Mouse (Mus musculus): ENCODE data around the gene Gm21972. TPM values are rescaled to one million over a fixed set of nuclear protein-coding genes. Genes with fewer than 3 reads are reported as not detected.
A peak's percentile ranks its signal among the peaks of the same experiment; 100 is the strongest.

Gene Gm21972
- polyA plus RNA-seq, 1 experiment from 2014 or later: not detected

DNA sequence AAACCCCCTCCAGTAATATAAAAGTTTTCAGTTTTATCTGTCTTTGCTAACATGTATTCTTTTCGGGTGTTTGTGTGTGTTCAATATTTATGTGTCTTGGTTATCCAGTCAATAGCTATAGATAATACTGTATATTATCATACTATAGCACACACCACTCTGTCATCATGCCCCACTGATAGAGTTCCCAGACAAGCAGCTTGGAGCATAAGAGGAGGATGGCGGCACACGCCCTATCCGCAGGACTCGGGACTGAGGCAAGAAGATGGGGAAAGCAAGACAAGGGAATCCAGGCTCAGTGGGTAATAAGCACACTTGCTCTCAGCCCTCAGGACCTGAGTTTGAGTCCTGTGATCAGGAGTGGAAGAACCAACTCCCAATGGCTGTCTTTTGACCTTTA lies 27.0 kb downstream of the Gm21972 start:
- 19% methylated on average over 5 of the region's 5 CpGs for WGBS (ENCODE audit: insufficient replicate concordance)
- peak overlapping the region; percentile 89 for H3K27ac ChIP-seq (replicated peaks)
- peak; percentile 95 for ATAC-seq (ENCODE audit: insufficient read depth)

DNA sequence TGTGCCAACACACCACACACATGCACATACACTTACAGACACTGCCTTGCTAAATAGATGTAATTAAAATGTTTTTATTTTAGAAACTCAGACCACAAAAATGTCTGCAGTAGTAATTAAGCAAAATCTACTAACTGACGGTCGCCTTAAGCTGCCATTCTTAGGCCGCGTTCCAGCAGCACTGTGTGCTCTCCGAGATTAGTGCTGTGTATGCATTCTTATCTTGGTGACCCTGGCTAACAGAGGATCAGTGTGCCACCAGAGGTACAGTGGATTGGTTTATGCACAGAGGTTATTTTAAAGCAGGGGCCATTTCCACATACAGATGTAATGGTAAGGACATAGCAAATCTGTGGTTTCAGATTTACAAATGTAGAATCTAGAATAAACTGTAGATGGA lies 27.6 kb downstream of the Gm21972 start:
- Histone ChIP-seq H3K27ac (replicated peaks) (peak overlapping the region; percentile 89), H3K36me3 (replicated peaks) (peaks cover 38% of the 10 kb centered on the region), H3K4me2 (peak overlapping the region; percentile 59), H3K9ac (peak overlapping the region; percentile 6; the same call in 1 of the 2 replicates), H3K27me3 (no peaks in the 10 kb centered on the region), H3K4me3 (replicated peaks) (peak overlapping the region; percentile 25; the same call in 1 of the 2 replicates), H3K4me1 (replicated peaks) (peaks cover 54% of the 10 kb centered on the region), H3K9me3 (replicated peaks) (no peaks in the 10 kb centered on the region)
- 14% methylated on average over 5 of the region's 5 CpGs for WGBS (ENCODE audit: insufficient replicate concordance)
- peak; percentile 89 for ATAC-seq (ENCODE audit: insufficient read depth)

More for the DNA sequence above, 27.0 kb downstream of the Gm21972 start:
- Histone ChIP-seq H3K4me3 (replicated peaks) (peak overlapping the region; percentile 25; the same call in 1 of the 2 replicates), H3K9ac (peak overlapping the region; percentile 23; the same call in 1 of the 2 replicates), H3K4me1 (replicated peaks) (peaks cover 60% of the 10 kb centered on the region), H3K4me2 (peak overlapping the region; percentile 59), H3K9me3 (replicated peaks) (no peaks in the 10 kb centered on the region), H3K27me3 (no peaks in the 10 kb centered on the region), H3K36me3 (replicated peaks) (peaks cover 34% of the 10 kb centered on the region)

DNA sequence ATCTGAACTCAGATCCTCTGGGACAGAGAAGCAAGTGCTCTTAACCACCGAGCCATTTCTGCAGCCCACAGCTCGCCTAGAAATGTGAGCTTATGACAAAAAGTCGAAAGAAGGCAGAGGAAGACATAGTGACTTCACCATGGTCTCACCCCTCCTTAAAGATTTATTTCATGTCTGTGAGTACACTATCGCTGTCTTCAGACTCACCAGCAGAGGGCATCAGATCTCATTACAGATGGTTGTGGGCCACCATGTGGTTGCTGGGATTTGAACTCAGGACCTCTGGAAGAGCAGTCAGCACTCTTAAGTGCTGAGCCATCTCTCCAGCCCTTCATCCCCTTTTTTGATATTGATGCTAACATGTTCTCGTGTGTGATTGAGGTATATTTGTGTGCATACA lies 41.2 kb downstream of the Gm21972 start:
- peaks cover 6% of the 10 kb centered on the region; the same call in 1 of the 2 replicates for H3K4me1 ChIP-seq (replicated peaks)
- no peaks in the 10 kb centered on the region for H3K9me3 ChIP-seq (replicated peaks)
- no peak for ATAC-seq (ENCODE audit: insufficient read depth)
- H3K4me2 ChIP-seq: no peak overlapping the region
- no peak overlapping the region for H3K4me3 ChIP-seq (replicated peaks)
- no peak overlapping the region for H3K9ac ChIP-seq
- no peak overlapping the region for H3K27ac ChIP-seq (replicated peaks)
- H3K27me3 ChIP-seq: no peaks in the 10 kb centered on the region
- WGBS (ENCODE audit: insufficient replicate concordance): 76% methylated on average over 5 of the region's 5 CpGs
- peaks cover 31% of the 10 kb centered on the region for H3K36me3 ChIP-seq (replicated peaks)

DNA sequence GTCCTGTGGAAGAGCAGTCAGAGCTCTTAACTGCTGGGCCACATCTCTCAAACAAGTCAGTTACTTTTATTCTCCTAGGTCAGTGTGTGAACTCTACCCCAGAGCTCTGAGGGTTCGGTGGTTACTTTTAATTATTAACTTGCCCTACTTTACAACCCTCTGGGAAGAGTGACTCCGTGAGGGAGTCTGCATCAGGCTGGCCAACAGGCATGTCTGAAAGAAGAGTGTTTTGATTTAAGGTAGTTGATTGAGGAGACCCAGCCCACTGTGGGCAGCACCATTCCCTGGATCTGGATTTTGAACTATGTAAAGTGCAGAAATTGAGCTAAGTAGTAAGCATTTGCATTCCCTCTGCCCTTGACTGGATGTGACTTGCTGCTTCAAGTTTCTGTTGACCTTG lies 42.6 kb downstream of the Gm21972 start:
- H3K9ac ChIP-seq: no peak overlapping the region
- peak; percentile 67 for ATAC-seq (ENCODE audit: insufficient read depth)

DNA sequence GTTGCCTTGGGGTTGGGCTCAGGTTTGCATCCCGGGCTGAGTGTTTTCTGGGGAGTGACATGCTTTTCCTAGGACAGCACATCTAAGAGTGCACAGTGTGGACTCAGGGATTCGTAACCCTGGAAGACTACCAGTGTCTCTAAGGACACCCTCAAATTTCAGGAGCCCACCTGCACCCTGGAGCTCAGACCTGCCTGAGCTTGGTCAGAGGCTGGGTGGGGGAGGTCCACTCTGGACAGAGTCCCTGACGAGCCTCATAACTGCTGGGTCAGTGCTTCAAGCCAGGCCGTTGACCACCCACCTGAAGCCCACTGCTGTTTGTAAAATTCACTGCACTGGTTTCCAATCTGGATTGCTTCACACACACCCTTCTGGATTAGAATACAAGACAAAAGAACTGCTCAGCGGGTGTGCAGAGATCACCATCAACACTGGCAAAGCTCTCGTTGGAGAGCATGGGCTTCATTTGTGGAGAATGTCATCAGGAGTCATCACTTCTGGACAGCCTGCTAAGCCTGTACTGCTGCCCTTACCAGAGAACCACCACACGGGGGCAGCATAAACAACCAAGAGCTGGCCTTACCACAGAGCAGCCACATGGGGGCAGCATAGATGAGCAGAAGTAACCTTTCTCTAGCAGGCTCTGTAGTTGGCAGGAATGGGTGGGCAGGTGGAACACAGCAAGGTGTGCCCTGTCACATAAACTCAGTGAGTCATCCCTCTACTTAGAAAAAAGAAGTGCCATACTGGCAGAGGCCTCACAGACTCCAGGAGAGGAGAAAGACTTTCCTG lies 45.2 kb downstream of the Gm21972 start:
- no peak overlapping the region for H3K9ac ChIP-seq
- 36% methylated on average over 7 of the region's 7 CpGs for WGBS (ENCODE audit: insufficient replicate concordance)
- peaks cover 29% of the 10 kb centered on the region for H3K4me1 ChIP-seq (replicated peaks)
- H3K27me3 ChIP-seq: no peaks in the 10 kb centered on the region
- no peak overlapping the region for H3K4me3 ChIP-seq (replicated peaks)
- no peak overlapping the region for H3K4me2 ChIP-seq
- H3K36me3 ChIP-seq (replicated peaks): peaks cover 14% of the 10 kb centered on the region; the same call in 1 of the 2 replicates
- H3K27ac ChIP-seq (replicated peaks): no peak overlapping the region
- ATAC-seq (ENCODE audit: insufficient read depth): peak; percentile 55
- no peaks in the 10 kb centered on the region for H3K9me3 ChIP-seq (replicated peaks)

More for the DNA sequence above, 42.6 kb downstream of the Gm21972 start:
- WGBS (ENCODE audit: insufficient replicate concordance): 67% methylated on average over 2 of the region's 2 CpGs
- Histone ChIP-seq H3K27me3 (no peaks in the 10 kb centered on the region), H3K4me3 (replicated peaks) (no peak overlapping the region), H3K4me2 (no peak overlapping the region), H3K27ac (replicated peaks) (peak overlapping the region; percentile 54), H3K9me3 (replicated peaks) (no peaks in the 10 kb centered on the region), H3K36me3 (replicated peaks) (peaks cover 27% of the 10 kb centered on the region), H3K4me1 (replicated peaks) (peaks cover 6% of the 10 kb centered on the region)

DNA sequence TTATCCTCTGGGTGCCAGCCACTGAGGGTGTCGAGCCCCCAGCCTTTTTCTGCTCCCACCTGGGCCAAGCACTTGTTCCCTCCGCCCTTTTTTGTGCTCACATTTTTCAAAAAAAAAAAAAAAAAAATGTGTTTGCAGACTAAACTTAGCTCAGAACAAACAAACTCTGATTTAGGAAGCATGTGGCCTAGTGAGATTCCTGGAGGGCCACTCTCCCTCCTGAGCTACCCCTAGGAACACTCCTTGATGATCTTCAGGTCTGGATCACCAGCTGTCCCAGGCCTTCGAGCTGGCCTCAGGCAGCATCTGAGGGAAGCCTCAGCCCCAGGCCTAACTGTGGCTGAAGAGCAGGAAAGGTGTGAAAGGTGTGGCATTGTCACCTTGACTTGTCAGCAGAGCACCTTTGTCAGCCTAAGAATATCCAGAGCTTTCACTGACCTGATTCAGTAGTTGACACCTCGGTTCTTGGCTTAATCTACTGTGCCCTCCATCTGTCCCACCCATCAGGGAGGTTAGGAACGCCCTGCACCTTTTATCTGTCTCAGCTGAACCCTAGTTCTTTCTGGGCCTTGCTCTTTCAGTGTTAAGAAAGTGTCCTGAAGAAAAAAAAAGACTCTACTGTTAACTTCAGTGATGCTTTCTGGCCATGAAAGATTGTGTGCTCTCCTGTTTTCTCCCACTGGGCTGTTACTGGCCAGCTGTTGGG lies 48.7 kb downstream of the Gm21972 start:
- Histone ChIP-seq H3K4me2 (peak overlapping the region; percentile 40), H3K4me1 (replicated peaks) (peaks cover 24% of the 10 kb centered on the region), H3K9me3 (replicated peaks) (no peaks in the 10 kb centered on the region), H3K4me3 (replicated peaks) (no peak overlapping the region), H3K36me3 (replicated peaks) (0 out of 2 replicates have a peak, but pooled peaks cover 5% of the 10 kb centered on the region), H3K27ac (replicated peaks) (peak overlapping the region; percentile 58; the same call in 1 of the 2 replicates), H3K9ac (no peak overlapping the region), H3K27me3 (no peaks in the 10 kb centered on the region)
- WGBS (ENCODE audit: insufficient replicate concordance): 41% methylated on average over 5 of the region's 5 CpGs
- ATAC-seq (ENCODE audit: insufficient read depth): peak; percentile 76

DNA sequence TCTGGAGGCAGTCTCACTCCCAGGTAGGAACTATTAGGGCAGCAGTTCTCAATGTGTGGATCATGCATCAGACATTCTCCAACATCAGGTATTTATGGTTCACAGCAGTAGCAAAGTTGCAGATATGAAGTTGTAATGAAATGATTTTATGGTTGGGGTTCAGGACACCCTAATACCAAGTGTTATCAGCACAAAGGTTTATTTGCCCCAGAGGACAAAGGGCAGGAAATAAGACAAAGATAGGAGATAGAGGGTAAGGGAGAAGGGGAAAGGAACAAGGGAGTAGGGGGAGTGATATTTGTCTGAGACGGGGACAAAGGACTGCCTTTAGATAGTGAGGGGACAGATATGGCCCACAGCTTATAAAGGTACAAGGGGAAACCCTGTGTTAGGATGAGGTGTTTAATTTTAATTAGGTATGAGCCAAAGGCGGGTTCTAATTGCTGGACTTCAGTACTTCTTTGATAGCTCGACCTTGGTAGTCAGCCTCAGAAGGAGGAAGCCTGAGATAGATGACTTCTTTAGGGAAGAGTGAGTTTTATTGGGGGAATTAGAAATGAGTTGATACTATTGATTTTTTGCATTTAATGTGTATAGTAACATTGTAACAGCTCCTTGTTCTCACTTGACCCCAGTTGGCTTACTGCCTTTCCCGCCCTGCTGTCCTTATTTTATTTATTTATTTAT lies 50.3 kb downstream of the Gm21972 start:
- 65% methylated on average over 4 of the region's 4 CpGs for WGBS (ENCODE audit: insufficient replicate concordance)

DNA sequence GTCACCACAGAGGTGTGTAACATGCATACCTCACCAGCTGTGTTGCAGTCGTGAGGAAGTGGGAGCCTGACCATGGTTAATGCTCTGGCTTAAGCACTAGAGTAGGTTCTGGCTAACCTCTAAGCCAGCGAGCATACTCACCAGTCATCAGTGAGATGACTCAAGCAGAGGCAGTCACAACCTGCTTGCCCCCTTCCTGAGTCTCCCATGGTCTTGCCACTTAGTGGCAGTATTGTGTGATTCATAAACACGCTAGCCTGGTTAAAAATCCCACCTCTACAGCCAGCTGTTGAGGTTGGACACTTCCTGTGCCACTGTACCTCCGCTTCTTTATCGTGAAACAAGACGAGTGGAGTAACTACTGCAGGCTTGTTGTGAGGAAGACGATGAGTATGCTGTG lies 53.3 kb downstream of the Gm21972 start:
- Histone ChIP-seq H3K9ac (no peak overlapping the region), H3K27ac (replicated peaks) (0 out of 2 replicates have a peak overlapping the region, but pooled peaks have one; percentile 29), H3K27me3 (no peaks in the 10 kb centered on the region), H3K4me1 (replicated peaks) (peaks cover 16% of the 10 kb centered on the region), H3K4me2 (no peak overlapping the region), H3K9me3 (replicated peaks) (no peaks in the 10 kb centered on the region), H3K36me3 (replicated peaks) (no peaks in the 10 kb centered on the region; the same call in 1 of the 2 replicates), H3K4me3 (replicated peaks) (no peak overlapping the region)
- ATAC-seq (ENCODE audit: insufficient read depth): no peak
- WGBS (ENCODE audit: insufficient replicate concordance): 40% methylated on average over 7 of the region's 7 CpGs

More for the DNA sequence above, 50.3 kb downstream of the Gm21972 start:
- no peak overlapping the region for H3K4me3 ChIP-seq (replicated peaks)
- H3K27ac ChIP-seq (replicated peaks): no peak overlapping the region
- no peaks in the 10 kb centered on the region for H3K27me3 ChIP-seq
- no peaks in the 10 kb centered on the region for H3K9me3 ChIP-seq (replicated peaks)
- no peak for ATAC-seq (ENCODE audit: insufficient read depth)
- no peaks in the 10 kb centered on the region; the same call in 1 of the 2 replicates for H3K36me3 ChIP-seq (replicated peaks)
- H3K9ac ChIP-seq: no peak overlapping the region
- no peak overlapping the region for H3K4me2 ChIP-seq
- H3K4me1 ChIP-seq (replicated peaks): peaks cover 23% of the 10 kb centered on the region

DNA sequence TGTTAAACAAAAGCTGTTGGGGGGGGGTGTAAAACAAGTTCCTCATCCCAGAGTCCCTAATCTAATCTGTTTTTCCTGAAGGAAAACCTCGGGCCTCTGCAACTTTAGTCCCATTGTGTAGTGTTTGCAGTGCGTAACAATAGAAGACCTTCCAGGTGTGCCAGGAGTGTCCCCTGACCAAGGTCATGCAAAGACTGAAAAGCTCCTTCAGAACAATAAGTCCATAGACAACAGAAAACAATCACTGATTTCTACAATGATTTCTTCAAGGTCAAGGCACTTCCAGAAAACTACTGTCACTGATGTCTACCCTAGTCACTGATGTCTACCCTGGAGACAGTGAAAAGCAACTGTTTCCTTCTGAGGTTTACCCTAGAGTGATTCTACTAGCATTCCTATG lies 54.4 kb downstream of the Gm21972 start:
- Histone ChIP-seq H3K27me3 (no peaks in the 10 kb centered on the region), H3K9me3 (replicated peaks) (no peaks in the 10 kb centered on the region), H3K4me3 (replicated peaks) (no peak overlapping the region), H3K4me2 (no peak overlapping the region), H3K36me3 (replicated peaks) (no peaks in the 10 kb centered on the region; the same call in 1 of the 2 replicates), H3K4me1 (replicated peaks) (peaks cover 5% of the 10 kb centered on the region), H3K9ac (no peak overlapping the region), H3K27ac (replicated peaks) (no peak overlapping the region)
- 50% methylated on average over 2 of the region's 2 CpGs for WGBS (ENCODE audit: insufficient replicate concordance)
- no peak for ATAC-seq (ENCODE audit: insufficient read depth)

DNA sequence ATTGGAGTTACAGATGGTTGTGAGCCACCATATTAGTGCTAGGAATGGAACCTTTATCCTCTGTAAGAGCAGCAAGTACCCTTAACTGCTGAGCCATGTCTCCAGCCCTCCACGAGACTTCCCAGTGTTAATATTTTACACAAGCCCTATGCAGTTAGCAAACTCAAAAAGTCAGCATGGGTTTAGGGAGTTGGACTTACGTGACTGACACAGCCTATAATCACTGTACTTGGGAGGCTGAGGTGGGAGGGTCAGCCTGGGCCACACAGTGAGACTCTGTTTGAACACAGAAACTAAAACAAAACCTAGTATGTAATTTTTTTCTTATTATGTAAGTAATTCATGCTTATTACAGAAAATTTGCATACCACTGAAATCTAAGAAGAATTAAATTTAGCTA lies 54.8 kb downstream of the Gm21972 start:
- WGBS (ENCODE audit: insufficient replicate concordance): 78% methylated on average over 2 of the region's 2 CpGs
- Histone ChIP-seq H3K36me3 (replicated peaks) (no peaks in the 10 kb centered on the region; the same call in 1 of the 2 replicates), H3K4me2 (no peak overlapping the region), H3K4me3 (replicated peaks) (no peak overlapping the region), H3K9ac (no peak overlapping the region), H3K27ac (replicated peaks) (no peak overlapping the region), H3K4me1 (replicated peaks) (0 out of 2 replicates have a peak, but pooled peaks cover 1% of the 10 kb centered on the region), H3K9me3 (replicated peaks) (no peaks in the 10 kb centered on the region), H3K27me3 (no peaks in the 10 kb centered on the region)
- no peak for ATAC-seq (ENCODE audit: insufficient read depth)

Measured in liver, embryonic 15.5 days (tissue).